Mouse (Mus musculus): ENCODE measurements around the gene Mst1r. TPM values are rescaled to one million over a fixed set of nuclear protein-coding genes. Genes with fewer than 3 reads are reported as not detected.

The Mst1r gene
- total RNA-seq, 1 experiment from 2014 or later: 8.3 TPM

DNA sequence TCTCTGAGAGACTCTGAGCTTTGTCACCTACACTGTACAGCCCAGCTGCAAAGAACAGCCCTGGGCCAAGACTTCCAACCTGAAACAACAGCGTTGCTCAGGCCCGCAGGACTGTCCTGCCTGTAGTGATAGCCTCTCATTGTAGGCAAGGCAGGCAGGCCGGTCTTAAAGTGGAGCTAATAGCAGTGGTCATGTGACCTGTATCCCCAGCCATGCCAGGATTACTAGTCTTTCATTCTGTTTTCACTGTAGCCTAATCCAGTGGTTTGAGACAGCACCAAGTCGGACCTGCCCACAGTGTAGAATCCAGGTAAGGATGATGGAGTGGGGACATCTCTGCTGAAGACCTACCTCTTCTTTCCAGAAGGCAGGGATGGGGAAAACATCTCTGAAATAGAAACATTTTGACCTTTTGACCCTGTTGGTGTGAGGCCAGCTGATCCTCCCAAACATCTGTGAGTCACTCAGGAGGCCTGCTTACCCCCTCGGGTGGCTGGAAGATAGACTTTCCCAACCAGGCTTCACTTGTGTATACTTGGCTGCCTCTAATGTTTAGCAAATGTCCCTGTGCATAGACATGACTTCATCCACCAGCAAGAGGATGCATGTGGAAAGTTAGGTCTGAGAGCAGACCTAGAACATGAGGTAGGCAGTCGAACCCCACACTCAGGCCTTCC lies 49.1 kb downstream of the Mst1r start:
- no peak for DNase-seq

DNA sequence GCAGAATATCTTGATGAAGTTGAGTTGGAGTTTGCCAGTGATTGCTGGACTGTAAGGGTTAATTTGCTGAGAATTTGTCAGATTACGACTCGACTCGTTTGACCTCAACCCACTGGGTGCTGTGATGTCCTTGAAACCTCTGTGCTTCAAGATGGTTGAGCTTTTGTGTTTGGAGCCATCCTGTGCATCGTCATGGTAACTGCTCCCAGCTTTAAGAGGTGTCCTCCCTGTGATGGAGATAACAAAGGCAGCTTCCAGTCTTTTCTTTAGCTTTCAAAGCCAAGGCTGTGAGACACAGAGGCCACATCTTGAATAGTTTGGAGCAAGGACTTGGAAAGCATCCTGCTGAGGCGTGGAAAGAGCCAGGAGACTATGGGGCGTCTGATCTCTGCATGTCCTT lies 50.5 kb downstream of the Mst1r start:
- no peak for DNase-seq

DNA sequence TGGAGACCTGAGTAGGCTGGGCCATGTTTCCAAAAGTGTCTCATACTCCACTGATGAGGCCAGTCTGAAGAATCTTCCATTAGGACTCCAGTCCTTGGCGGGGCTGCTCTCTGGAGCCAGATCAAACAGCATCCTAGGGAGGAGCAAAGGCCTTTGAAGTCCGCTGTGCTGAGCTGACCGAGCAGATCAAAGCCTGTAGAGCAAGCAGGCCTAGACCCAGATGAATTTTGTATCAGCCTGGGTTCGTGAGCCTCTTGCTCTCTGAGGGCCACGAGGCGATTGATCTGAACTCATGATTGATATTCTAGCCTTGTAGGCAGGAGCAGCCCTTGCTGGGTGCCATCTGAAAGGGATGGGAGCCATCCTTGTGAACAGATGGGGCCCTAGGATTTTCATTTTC lies 53.2 kb downstream of the Mst1r start:
- peak; percentile 37 for DNase-seq

DNA sequence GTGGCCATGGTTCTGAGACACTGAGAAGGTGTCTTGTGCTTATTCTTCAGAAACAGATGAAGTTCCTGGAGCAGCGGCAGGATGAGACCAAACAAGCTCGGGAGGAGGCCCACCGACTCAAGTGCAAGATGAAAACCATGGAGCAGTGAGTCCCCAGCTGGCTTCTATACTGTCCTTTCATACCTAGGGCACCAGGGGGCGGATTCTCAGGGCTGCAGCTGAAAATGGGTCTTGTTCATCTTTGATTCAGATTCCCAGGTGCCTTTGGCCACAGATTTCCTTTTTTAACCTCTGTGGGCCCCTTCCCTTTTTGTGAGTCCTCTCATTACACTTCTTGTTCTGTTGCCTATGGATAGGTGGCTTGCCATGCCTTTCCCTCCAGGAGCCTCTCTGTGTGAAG lies 54.3 kb downstream of the Mst1r start:
- DNase-seq: no peak

DNA sequence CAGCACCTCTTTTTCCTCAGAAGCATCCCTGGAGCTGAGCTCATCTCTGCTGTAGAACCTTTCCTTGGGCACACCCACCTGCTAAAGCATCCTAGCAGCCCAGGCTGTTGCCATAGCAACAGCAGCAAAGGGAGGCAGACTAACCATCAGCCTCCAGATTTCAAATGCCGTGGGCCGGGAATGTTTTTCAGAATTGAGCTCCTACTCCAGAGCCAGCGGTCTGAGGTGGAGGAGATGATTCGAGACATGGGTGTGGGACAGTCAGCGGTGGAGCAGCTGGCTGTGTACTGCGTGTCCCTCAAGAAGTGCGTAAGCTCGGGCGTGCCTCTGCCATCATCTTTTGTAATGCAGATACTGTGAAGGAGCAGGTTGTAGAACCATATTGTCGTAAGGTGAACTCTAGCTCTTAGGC lies 54.7 kb downstream of the Mst1r start:
- no peak for DNase-seq

DNA sequence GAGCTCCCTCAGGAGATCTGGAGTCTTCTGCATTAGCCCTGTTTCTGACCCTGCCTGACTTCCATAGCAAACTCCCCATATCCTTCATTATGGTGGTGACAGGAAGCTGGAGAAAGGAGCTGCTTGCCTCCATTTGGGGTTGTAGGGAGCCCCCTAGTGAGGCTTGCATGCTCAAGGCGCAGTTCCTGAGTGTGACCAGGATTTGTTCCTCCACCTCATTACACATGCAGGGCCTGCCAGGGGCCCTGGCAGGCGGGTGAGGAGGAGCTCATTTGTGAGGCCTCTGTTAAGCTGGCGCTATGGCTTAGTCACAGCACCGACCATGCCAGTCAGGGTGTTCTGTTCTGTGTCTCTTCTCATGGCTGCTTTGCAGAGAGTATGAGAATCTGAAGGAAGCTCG lies 55.2 kb downstream of the Mst1r start:
- no peak for DNase-seq

DNA sequence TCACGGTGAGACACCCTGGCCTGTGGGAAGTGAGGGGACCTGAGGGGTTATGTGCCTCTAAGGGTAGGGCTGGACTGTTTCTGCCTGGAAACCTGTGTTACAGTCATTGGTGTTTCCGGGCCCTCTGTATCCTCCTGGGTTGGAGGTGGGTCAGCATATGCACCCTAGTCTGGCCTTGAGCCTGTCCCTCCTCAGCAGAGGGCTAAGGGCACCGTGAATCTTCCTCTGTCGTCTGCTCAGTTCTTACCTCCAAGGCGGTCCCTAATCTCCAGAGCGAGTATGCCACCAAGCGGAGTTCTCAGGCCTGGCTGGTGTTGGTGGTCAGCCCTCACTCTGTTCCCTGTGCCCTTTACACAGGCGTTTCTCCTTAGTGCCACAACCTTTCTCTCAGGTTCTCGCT lies 56.2 kb downstream of the Mst1r start:
- no peak for DNase-seq

DNA sequence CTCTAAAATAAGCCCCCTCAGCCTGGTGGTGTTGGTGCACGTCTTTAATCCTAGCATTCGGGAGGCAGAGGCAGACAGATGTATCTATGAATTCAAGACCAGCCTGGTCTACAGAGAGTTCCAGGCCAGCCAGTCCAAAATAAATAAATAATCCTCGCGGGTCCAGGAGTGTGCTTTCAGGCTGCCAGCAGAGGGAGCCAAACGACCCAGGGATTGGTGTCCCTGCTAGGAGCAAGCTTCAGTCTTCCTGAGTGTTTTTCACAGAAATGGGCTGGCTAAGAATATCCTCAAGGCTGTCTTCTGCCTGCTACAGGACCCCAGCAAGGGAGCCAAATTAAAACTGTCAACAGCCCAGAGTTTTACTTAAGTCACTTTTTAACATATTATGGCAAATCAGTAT lies 57.0 kb downstream of the Mst1r start:
- peak; percentile 89 for DNase-seq

DNA sequence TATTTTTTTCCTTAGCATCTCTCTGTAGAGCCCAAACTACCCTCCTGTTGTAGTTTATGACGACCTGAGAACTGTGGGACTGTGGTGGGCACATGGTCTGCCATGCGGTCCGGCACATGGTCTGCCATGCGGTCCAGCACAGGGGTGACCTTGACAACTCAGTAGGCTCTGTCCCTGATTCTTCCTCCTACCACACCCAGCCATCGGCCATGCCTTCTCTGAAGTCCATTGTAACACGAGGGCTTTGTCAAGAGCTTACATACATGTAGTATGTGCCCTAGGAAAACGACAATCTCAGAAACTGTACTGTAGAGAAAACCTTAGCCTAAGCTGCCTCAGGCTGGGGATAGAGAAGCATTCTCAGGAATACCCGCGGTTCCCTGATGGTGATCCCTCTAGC lies 58.0 kb downstream of the Mst1r start:
- no peak for DNase-seq

DNA sequence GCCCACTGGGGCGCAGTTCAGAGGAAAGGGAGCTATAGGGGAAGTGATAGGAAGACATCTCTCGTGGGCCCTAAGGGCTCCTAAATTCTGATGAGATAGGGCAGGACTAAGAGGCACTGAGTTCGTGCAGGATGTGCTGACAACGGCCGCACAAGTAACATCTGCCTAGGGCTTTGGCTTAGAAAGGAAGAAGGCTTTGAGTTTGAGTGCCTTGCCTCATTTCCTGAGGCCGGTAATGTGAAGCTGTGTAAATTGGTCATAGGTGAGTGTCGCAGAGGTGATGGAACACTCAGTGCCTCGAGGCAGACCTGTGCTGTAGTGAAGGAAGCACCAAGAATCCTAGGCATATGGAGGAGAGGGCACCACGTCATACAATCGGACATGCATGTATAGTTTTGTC lies 60.0 kb downstream of the Mst1r start:
- DNase-seq: no peak

DNA sequence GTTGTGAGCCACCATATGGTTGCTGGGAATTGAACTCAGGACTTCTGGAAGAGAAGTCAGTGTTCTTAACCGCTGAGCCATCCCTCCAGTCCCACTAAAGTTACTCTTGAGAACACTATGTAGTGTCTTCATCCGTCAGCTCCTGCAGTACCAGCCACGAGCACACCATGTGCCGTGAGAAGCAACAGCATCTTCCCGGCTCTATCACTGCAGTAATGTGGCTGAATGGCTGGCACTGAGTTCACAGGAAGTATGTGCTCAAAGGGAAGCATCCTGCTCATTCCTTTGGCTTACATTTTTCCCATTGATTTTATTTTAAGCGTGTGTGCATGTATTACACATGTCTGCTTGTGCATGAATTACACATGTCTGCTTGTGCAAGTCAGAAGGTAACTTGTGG lies 60.8 kb downstream of the Mst1r start:
- DNase-seq: no peak

DNA sequence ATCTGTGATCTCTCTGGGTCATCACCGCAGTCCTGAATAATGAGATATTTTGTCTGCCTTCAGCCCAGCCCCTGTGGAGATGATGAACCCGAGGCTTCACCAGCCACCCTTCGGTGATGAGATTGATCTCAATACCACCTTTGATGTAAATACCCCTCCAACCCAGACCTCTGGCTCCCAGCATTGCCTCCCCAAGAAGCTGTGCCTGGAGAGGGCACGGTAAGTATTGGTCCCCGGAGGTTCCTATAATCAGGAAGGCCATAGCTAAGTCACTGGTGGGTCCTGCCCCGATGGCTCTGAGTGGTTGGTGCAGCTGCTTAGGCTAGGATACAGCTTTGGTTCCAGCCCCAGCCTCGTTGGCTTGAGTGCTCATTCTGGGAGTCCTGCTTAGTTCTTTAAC lies 61.9 kb downstream of the Mst1r start:
- no peak for DNase-seq

Other genes with a start within 250 kb of the Mst1r start
- 0.39 and 8.5 TPM in 2 replicates for gene Slc38a3, start 237.3 kb upstream of the Mst1r start, total RNA-seq (2021)
- gene Gnat1, start 227.2 kb upstream of the Mst1r start, total RNA-seq (2021): not detected in 2 replicates
- 23.1 and 23.6 TPM in 2 replicates for gene Sema3f, start 196.4 kb upstream of the Mst1r start, total RNA-seq (2021)
- gene Rbm5, start 135.9 kb upstream of the Mst1r start, total RNA-seq (2021): 135 and 149 TPM in 2 replicates
- 71.3 and 72.9 TPM in 2 replicates for gene Rbm6, start 33.6 kb upstream of the Mst1r start, total RNA-seq (2021)
- gene Mon1a, start 18.7 kb upstream of the Mst1r start, total RNA-seq (2021): 15.8 and 18.9 TPM in 2 replicates
- gene Actl11, start 21.6 kb downstream of the Mst1r start, total RNA-seq (2021): not detected in 2 replicates
- gene Camkv, start 28.8 kb downstream of the Mst1r start, total RNA-seq (2021): 2.4 and 3.1 TPM in 2 replicates
- 5.1 and 5.3 TPM in 2 replicates for gene Traip, start 43.3 kb downstream of the Mst1r start, total RNA-seq (2021)
- 19.0 and 22.2 TPM in 2 replicates for gene Uba7, start 68.6 kb downstream of the Mst1r start, total RNA-seq (2021)
- gene Gm20661, start 76.2 kb downstream of the Mst1r start, total RNA-seq (2021): 0.46 TPM in 1 of 2 replicates, not detected in the other
- 5.7 and 6.4 TPM in 2 replicates for gene Inka1, start 79.0 kb downstream of the Mst1r start, total RNA-seq (2021)
- gene Cdhr4, start 85.6 kb downstream of the Mst1r start, total RNA-seq (2021): 1.8 and 3.1 TPM in 2 replicates
- gene Gm20662, start 89.5 kb downstream of the Mst1r start, total RNA-seq (2021): 2.8 TPM in 1 of 2 replicates, not detected in the other
- 118 and 139 TPM in 2 replicates for gene Ip6k1, start 95.6 kb downstream of the Mst1r start, total RNA-seq (2021)
- gene Gmppb, start 142.4 kb downstream of the Mst1r start, total RNA-seq (2021): 18.1 and 22.1 TPM in 2 replicates
- 3.5 and 9.6 TPM in 2 replicates for gene Amigo3, start 146.3 kb downstream of the Mst1r start, total RNA-seq (2021)
- 0.39 and 2.7 TPM in 2 replicates for gene Mst1, start 173.6 kb downstream of the Mst1r start, total RNA-seq (2021)
- gene Rnf123, start 176.5 kb downstream of the Mst1r start, total RNA-seq (2021): 85.0 and 87.0 TPM in 2 replicates
- gene Apeh, start 187.7 kb downstream of the Mst1r start, total RNA-seq (2021): 100 and 123 TPM in 2 replicates